Mouse (Mus musculus) intestine, embryonic 14.5 days (tissue): ENCODE data around the gene Prmt1. TPM values are rescaled to one million over a fixed set of nuclear protein-coding genes. Genes with fewer than 3 reads are reported as not detected.

Source experiments
- ATAC-seq: fragments of 200-750 bp; cut with Nextera tagmentation; replicated peaks from 2 replicates; pipeline ENCODE4 v1.8.0; 2017; ENCODE audit warnings: low read depth, moderate number of reproducible peaks, moderate TSS enrichment, moderate library complexity; ENCODE audit not compliant: low FRiP score, low TSS enrichment
- DNase-seq: peaks from one replicate; pipeline ENCODE4 v3.0.0-alpha.2; 2018; ENCODE audit warnings: low spot score
- H3K27ac ChIP-seq: fragments of 300-500 bp; sonication (generic); 2 replicates; pipeline ENCODE4 v1.5.1; 2014; ENCODE audit warnings: low read depth, mild to moderate bottlenecking, control low read depth
- H3K27me3 ChIP-seq: fragments of 300-500 bp; sonication (generic); replicated peaks from 2 replicates; pipeline ENCODE4 v1.6.1; 2014; ENCODE audit warnings: low read length, control low read depth; ENCODE audit not compliant: control insufficient read depth, insufficient read depth
- H3K36me3 ChIP-seq: fragments of 300-500 bp; sonication (generic); 2 replicates; pipeline ENCODE4 v1.6.1; 2014; ENCODE audit warnings: low read length, control low read depth; ENCODE audit not compliant: control insufficient read depth, insufficient read depth
- H3K4me1 ChIP-seq: fragments of 300-500 bp; sonication (generic); replicated peaks from 2 replicates; pipeline ENCODE4 v1.6.1; 2014; ENCODE audit warnings: low read length, control low read depth, mixed read lengths; ENCODE audit not compliant: control insufficient read depth, insufficient read depth
- H3K4me2 ChIP-seq: fragments of 300-500 bp; sonication (generic); 2 replicates; pipeline ENCODE4 v1.6.1; 2014; ENCODE audit warnings: low read length
- H3K4me3 ChIP-seq: fragments of 300-500 bp; sonication (generic); 2 replicates; pipeline ENCODE4 v1.5.1; 2014; ENCODE audit warnings: low read depth, low read length, control low read depth, mixed read lengths
- H3K9ac ChIP-seq: fragments of 300-500 bp; sonication (generic); 2 replicates; pipeline ENCODE4 v1.6.1; 2014; ENCODE audit warnings: mild to moderate bottlenecking, low read length
- H3K9me3 ChIP-seq: fragments of 300-500 bp; sonication (generic); 2 replicates; pipeline ENCODE4 v1.6.1; 2016; ENCODE audit warnings: low read length, control low read depth; ENCODE audit not compliant: control insufficient read depth
- WGBS: fragments of 180-500 bp; shearing (Covaris S2); extraction: QIAGEN DNeasy Blood & Tissue Kit; methylation state at CpG from one replicate; pipeline ENCODE4 v1.1.7; 2014; 5-methylcytosine and 5-hydroxymethylcytosine counted together
- polyA plus RNA-seq: library from polyadenylated mRNA; unstranded; fragments of >200 nt; fragmentation: Nextera tagmentation; extraction: Ambion mirVana; gene quantifications from 2 replicates; pipeline ENCODE4 v1.2.1, GENCODE M21; 2014

The Prmt1 gene
- polyA plus RNA-seq = 208 and 211 TPM in 2 replicates

- peak within 1 kb of the TSS; percentile 93 for H3K27ac ChIP-seq
- no peaks in the 10 kb centered on the region for H3K27me3 ChIP-seq
- under 1% methylated on average over 42 of the region's 42 CpGs for WGBS
- no peaks in the 10 kb centered on the region for H3K9me3 ChIP-seq
- peak within 1 kb of the TSS; percentile 99 for H3K9ac ChIP-seq
- peaks cover 32% of the 10 kb centered on the region for H3K36me3 ChIP-seq
- ATAC-seq (peak; percentile 94), DNase-seq (peak; percentile 99)
- H3K4me2 ChIP-seq = peak within 1 kb of the TSS; percentile 77
- peaks cover 22% of the 10 kb centered on the region for H3K4me1 ChIP-seq
- peak within 1 kb of the TSS; percentile 99 for H3K4me3 ChIP-seq
Observed at GRCm38 (mm10) chr7:44986192-44986878, at the start of gene Prmt1. Gene Prmt1, minus strand, starts transcription at chr7:44986568.

- Histone ChIP-seq H3K4me3 (no peak overlapping the region), H3K4me2 (no peak overlapping the region), H3K27me3 (no peaks in the 10 kb centered on the region), H3K9me3 (no peaks in the 10 kb centered on the region), H3K36me3 (peaks cover 100% of the 10 kb centered on the region), H3K27ac (no peak overlapping the region), H3K4me1 (no peaks in the 10 kb centered on the region), H3K9ac (no peak overlapping the region)
- 90% methylated on average over 3 of the region's 3 CpGs for WGBS
- DNase-seq (no peak), ATAC-seq (no peak)
Observed at GRCm38 (mm10) chr7:45035631-45036030, 49.3 kb upstream of the Prmt1 start.

GRCm38 (mm10) chr7:45033722-45034359, 47.5 kb upstream of the Prmt1 start:
- DNase-seq = no peak
- 95% methylated on average over 19 of the region's 19 CpGs for WGBS
- H3K4me2 ChIP-seq = no peak overlapping the region
- H3K9me3 ChIP-seq = no peaks in the 10 kb centered on the region
- H3K4me3 ChIP-seq = no peak overlapping the region
- no peak overlapping the region for H3K27ac ChIP-seq
- no peaks in the 10 kb centered on the region for H3K4me1 ChIP-seq
- no peaks in the 10 kb centered on the region for H3K27me3 ChIP-seq
- H3K36me3 ChIP-seq = peaks cover 100% of the 10 kb centered on the region
- H3K9ac ChIP-seq = no peak overlapping the region
- no peak for ATAC-seq

- Histone ChIP-seq H3K4me2 (no peak overlapping the region), H3K27ac (no peak overlapping the region), H3K4me1 (no peaks in the 10 kb centered on the region), H3K9me3 (no peaks in the 10 kb centered on the region), H3K9ac (no peak overlapping the region), H3K36me3 (peaks cover 92% of the 10 kb centered on the region), H3K27me3 (no peaks in the 10 kb centered on the region), H3K4me3 (no peak overlapping the region)
- DNase-seq (no peak), ATAC-seq (no peak)
- WGBS = 93% methylated on average over 8 of the region's 8 CpGs
Observed at GRCm38 (mm10) chr7:45030857-45031256, 44.5 kb upstream of the Prmt1 start.

- Histone ChIP-seq H3K4me3 (no peak overlapping the region), H3K36me3 (peaks cover 83% of the 10 kb centered on the region), H3K27me3 (no peaks in the 10 kb centered on the region), H3K27ac (no peak overlapping the region), H3K4me1 (no peaks in the 10 kb centered on the region), H3K9ac (no peak overlapping the region), H3K4me2 (no peak overlapping the region), H3K9me3 (no peaks in the 10 kb centered on the region)
- 89% methylated on average over 6 of the region's 6 CpGs for WGBS
- no peak for ATAC-seq
- DNase-seq = no peak
Observed at GRCm38 (mm10) chr7:45029995-45030394, 43.6 kb upstream of the Prmt1 start.

GRCm38 (mm10) chr7:45028351-45028750, 42.0 kb upstream of the Prmt1 start:
- Histone ChIP-seq H3K4me3 (no peak overlapping the region), H3K4me2 (no peak overlapping the region), H3K9me3 (no peaks in the 10 kb centered on the region), H3K27ac (no peak overlapping the region), H3K4me1 (no peaks in the 10 kb centered on the region), H3K27me3 (no peaks in the 10 kb centered on the region), H3K9ac (no peak overlapping the region), H3K36me3 (peaks cover 67% of the 10 kb centered on the region)
- no peak for ATAC-seq
- no peak for DNase-seq
- WGBS = 82% methylated on average over 11 of the region's 11 CpGs

- 90% methylated on average over 9 of the region's 9 CpGs for WGBS
Observed at GRCm38 (mm10) chr7:45027761-45028160, 41.4 kb upstream of the Prmt1 start.

GRCm38 (mm10) chr7:45026256-45026655, 39.9 kb upstream of the Prmt1 start:
- no peak overlapping the region for H3K27ac ChIP-seq
- H3K36me3 ChIP-seq = peaks cover 46% of the 10 kb centered on the region
- WGBS = 56% methylated on average over 2 of the region's 2 CpGs
- H3K27me3 ChIP-seq = no peaks in the 10 kb centered on the region
- no peak overlapping the region for H3K4me3 ChIP-seq
- ATAC-seq (no peak), DNase-seq (no peak)
- H3K4me2 ChIP-seq = no peak overlapping the region
- no peaks in the 10 kb centered on the region for H3K4me1 ChIP-seq
- no peak overlapping the region for H3K9ac ChIP-seq
- H3K9me3 ChIP-seq = no peaks in the 10 kb centered on the region

More at GRCm38 (mm10) chr7:45027761-45028160, 41.4 kb upstream of the Prmt1 start:
- H3K4me3 ChIP-seq = no peak overlapping the region
- DNase-seq = no peak
- no peak overlapping the region for H3K4me2 ChIP-seq
- no peaks in the 10 kb centered on the region for H3K4me1 ChIP-seq
- no peaks in the 10 kb centered on the region for H3K9me3 ChIP-seq
- no peak overlapping the region for H3K9ac ChIP-seq
- ATAC-seq = no peak
- no peak overlapping the region for H3K27ac ChIP-seq
- H3K36me3 ChIP-seq = peaks cover 61% of the 10 kb centered on the region
- no peaks in the 10 kb centered on the region for H3K27me3 ChIP-seq
